Mouse (Mus musculus) ES-CJ7 (cell line): ENCODE measurements around the gene Noa1.

Experiments used
- DNase-seq: peaks from one replicate; pipeline ENCODE4 v3.0.0; 2011; ENCODE audit warnings: low read depth, low spot score

The Noa1 gene

DNA sequence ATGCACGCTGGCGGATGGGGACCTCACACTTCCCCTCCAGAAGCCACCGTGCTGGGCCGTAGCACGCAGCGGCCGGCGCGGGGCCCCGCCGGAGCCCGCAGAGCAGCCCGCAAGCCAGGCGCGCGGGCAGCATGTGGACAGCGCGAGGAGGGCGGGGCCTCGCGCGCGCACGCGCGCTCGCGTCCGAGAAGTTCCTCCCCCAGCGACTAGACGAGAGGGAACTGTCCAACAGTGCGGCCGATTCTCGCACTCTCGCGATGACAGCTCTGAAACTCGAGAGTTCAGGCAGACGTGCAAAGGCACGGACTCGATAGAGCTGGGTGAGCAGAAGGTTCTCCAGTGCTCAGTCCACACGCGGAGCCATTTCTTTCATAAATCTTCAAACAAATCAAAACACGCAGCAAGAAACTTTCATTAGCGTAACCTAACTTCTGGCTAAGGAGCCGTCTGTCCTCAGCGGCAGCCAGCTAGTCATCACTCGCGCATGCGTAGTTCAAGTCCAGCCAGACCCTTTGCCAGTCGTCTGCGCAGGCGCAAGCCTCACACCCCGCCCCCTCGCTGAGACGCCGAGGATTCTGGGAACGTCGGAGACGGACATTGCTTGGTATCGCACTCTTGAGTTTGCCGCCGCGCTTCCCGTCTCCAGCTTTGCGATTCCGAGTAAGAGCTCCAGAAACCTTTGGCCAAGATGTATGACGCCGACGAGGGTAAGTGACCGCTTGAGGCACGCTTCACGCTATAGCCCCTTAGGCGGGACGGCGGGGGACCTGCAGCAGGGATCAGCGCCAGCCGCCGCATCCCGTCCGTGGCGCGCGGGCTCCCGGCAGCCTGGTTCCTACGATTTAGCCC lies at the start of gene Noa1, which contains the start of gene Polr2b:
Gene Noa1 (minus strand): TSS at position 161 of the 849 bp plus-strand sequence.
Gene Polr2b (plus strand): TSS at position 224 of the 849 bp plus-strand sequence.
- DNase-seq = peak; percentile 99

DNA sequence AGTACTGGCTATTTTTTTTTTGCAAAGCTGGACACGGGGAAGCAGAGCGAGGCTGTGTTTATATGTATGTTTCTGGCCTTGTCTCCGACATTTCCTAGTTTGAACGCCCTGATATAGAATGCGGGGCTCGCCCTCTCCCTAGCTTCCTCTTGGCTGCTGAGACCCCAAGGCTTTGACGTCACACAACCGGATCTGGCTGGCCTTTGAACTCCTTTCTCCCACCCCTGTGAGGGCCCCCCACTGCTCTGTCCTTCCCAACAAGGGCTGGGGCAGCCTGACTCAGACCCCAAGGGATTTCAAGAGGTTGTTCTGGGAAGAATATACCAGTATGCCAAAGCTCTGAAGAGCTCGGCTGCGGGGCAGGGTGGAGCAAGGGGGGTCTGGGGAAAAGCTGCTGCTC lies 48.5 kb upstream of the Noa1 start:
- peak; percentile 66 for DNase-seq

DNA sequence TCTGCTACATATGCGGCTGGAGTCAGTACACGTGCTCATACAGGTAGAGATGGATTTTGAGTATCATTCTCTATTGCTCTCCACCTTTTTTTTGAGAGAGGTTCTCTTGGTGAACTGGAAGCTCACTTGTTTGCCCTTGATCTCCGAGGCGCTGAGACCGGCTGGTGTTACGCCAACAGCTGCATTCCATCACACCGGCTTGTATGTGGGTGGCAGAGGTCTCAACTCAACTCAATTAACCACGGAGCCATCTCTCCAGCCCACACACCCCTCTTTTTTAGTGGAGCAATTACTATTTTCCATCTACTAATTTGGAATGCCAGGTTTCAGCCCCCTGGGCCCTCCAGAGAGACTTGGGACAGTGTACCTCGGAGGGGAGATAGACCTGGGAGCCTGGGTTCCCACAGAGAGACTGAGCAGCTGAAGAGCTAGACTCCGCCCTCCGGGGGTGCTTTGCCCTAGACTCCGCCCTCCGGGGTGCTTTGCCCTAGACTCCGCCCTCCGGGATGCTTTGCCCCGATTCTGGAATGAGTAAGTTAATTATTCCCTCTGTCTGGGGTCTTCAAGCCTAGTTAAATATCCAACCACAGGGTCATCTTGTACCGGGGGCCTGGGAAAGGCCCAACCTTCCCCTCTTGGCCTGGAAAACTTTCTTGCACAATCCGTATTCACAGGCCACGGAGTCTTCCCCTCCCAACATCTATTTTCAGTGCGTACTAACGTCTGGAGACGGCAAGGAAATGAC lies 47.7 kb upstream of the Noa1 start:
- DNase-seq = peak; percentile 78

DNA sequence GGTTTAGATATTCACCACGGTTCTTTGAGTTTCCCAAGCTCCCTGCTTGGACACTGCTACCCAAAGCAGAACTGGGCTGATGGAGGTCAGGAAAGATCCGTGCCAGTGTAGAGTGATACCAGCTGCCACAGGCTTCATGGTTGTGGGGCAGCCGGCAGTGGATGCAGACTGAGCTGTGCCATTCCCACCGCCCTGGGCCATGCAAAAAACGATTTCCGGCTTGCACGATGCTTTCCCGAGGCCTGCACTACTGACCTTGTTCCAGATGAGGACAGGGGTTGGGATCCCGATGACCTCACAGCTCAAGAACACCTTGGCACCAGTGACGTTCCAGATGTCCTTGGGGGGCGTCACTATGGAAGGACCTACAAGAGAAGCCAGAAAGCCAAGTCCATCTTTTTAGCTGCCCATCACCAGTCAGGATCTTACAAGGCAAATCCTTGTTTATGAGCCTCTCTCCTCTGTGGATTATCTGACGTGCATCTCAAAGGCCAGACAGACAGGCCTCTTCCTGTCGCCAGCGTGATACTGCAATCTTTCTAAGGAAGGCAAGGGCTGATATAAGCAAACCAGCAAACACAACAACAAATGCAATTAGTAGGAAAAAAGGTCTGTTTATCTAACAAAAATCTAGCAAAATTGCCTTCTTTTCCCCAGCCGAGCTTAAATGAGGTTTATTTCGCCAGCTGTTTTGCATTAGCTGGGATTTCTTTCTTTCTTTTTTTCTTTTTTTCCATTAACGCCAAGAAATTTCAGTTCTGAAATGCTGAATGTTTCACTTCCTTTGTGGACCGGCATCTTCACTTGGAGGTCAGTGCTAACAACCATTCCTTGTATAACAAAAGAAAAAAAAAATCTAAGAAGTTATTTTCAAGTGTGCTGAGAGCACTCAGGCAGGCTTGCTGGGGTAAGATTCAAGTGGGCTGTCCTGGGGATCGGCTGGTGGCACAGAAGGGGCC lies 45.7 kb upstream of the Noa1 start:
- DNase-seq = no peak

DNA sequence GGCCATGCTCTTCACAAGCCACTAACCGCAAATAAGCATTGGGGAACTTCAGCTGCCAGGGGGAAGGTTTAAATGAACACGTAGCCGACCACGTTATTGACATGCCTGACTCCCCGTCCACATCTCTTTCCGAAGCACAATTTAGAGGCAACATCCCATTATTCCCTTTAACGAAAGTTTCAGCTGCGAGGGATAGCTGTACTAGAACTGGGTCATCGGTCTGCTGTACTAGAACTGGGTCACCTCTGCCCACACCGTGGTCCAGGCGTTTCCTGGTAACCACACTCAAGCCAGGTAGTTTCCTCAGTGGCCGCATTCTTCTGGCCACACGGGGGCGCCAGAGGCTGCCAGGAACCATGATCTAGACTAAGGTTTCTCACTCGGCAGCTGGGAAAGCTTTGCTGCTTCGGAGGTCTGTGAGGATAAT lies 44.5 kb upstream of the Noa1 start:
- DNase-seq = peak; percentile 80

DNA sequence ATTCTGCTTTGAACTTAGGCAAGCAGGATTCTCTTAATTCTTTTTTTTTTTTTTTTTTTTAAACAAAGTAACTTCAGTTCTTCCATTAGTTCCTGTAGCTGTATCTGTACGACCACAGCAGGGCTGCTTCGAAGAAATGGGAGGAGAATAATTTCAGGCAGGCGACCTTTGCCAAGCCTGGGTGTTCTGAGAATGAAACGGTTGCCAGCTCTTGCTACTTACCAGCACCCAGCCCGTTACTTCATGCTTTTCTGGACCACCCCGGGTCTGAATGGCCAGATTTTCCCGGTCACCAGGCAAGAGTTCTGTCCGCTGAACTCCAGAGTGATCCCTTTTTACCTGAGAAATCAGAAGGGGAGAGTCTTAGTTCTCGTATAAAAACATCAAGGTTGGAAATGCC lies 41.8 kb upstream of the Noa1 start:
- DNase-seq = no peak

DNA sequence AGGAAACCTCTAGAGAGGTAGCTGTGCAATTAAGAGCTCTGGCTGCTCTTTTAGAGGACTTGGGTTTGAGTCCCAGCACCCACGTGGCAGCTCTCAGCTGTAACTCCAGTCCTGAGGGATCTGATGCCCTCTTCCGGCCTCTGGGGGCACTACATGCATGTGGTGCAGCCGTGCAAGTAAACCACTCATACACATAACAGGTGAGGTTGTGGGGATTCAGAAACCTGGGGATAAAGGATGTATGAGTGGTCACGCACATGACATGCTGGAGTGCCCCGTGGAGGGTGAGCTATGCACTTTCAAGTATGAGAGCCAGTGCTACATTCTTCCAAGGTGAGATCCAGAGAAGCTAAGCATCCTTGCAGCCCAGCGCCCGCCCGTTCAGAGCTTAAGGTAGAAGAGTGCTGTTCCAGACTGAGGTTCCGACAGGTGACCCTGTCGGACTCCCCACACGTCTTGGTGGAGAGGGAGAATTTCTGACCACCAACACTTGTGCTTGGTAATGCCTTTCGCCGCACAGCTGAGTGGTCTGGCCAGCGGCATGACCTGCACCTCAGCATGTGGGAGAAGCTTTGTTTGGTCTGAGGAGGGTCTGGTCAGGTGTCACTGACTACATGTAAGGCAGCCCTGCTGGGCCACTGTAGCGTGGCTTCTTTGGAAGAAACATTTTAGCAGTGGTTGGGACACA lies 40.2 kb upstream of the Noa1 start:
- peak; percentile 84 for DNase-seq

DNA sequence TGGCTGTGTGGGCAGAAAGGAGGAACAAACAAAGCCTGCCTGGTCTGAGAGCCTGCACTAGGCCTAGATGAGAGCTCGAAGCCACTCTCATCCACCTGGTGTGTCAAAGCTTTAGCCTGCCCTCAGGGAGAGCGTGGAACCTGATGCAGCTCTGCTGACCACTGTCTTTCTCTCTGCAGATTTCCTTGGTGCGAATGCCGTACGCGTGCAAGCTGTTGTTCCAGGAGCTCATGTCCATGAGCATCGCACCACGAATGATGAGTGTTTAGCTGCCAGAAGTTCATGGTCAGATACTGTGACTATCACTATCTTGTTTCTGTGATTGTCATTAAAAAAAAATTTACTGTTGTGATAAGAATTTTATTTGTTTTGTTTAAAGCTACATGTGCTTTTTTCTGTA lies 39.0 kb upstream of the Noa1 start:
- no peak for DNase-seq

DNA sequence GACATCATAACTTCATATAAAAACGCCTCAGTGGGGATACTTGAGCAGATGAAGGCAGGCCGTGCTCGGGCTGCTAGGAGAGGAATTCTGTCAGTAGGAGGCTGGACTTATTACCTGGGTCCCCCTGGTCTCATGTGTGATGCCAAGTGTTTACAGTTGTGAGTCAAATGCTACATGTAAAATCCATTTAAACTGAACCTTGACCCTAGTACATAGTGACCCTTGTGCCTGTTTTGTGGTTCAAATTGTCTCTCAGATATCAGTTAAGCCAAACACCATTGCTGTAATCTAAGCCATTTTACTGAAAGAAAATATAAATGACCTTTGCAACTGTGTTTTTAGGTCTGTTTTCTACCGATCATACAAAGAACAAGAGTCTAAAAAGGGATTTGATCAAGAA lies 30.1 kb upstream of the Noa1 start:
- DNase-seq = no peak

DNA sequence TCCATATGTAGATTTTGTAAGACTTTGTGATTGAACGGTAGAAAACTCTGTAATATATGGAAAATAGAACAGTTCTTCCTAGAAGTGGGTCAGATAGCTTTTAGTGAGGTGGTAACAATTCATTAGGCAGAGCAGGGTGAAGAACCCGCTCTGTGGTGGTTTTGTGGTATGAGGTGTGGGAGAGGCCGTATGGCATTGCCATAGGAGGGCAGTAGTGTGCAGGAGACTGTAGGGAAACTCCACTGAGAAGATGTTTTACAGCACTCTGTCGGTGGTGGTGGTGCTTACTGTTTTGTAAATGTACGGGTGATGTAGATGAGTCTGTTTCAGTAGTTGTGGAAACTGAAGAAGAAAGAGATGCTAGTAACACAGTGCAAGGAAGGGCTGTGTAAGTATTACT lies 20.3 kb upstream of the Noa1 start:
- DNase-seq = peak; percentile 55

DNA sequence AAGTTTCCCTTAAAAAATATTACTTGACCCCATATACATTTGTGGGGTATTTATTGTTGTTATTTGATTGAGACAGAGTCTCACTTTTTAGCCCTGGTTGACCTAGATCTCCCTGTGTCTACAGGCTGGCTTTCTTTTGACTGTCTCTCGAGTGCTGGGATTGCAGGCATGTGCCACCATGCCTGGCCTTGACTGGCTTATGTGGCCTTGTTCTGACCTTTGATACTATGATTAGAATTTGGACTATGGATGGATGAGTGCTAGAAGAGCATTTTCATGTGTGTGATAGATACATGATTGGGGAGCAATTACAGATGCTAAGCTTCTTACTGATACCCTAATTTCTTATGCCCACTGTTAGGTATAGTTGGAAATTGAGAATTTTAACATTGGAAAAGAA lies 15.1 kb upstream of the Noa1 start:
- DNase-seq = no peak

DNA sequence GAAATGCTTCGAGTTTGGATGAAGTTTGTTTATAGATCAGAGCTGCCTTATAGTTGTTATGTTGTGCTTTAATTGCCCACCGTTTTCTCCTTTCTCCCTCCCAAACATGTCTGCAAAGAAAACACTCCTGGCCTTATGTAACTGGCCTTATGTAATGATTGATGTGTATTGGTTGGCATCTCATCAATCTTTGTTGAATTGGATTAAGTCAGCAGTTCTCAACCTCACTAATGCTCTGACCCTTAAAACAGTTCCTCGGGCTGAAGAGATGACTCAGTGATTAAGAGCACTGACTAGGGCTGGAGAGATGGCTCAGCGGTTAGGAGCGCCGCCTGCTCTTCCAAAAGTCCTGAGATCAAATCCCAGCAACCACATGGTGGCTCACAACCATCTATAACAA lies 5.1 kb upstream of the Noa1 start:
- DNase-seq = no peak

DNA sequence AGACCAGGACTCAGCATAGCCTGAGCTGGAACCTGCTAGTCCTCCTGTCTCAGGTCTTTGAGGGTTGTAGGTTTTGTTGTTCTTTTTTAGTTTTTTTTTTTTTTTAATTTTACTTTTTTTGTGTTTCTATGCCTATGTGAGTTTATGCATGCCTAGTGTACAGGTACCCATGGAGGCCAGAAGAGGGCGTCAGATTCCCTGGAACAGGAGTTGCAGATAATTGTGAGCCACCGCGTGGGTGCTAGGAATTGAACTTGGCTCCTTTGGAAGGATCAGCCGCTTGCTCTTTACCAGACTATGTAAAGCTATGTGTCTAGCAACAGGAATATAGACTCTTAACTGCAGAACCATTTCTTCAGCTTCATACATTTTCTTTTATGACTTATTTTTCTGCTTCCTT lies 4.3 kb upstream of the Noa1 start:
- DNase-seq = peak; percentile 46

DNA sequence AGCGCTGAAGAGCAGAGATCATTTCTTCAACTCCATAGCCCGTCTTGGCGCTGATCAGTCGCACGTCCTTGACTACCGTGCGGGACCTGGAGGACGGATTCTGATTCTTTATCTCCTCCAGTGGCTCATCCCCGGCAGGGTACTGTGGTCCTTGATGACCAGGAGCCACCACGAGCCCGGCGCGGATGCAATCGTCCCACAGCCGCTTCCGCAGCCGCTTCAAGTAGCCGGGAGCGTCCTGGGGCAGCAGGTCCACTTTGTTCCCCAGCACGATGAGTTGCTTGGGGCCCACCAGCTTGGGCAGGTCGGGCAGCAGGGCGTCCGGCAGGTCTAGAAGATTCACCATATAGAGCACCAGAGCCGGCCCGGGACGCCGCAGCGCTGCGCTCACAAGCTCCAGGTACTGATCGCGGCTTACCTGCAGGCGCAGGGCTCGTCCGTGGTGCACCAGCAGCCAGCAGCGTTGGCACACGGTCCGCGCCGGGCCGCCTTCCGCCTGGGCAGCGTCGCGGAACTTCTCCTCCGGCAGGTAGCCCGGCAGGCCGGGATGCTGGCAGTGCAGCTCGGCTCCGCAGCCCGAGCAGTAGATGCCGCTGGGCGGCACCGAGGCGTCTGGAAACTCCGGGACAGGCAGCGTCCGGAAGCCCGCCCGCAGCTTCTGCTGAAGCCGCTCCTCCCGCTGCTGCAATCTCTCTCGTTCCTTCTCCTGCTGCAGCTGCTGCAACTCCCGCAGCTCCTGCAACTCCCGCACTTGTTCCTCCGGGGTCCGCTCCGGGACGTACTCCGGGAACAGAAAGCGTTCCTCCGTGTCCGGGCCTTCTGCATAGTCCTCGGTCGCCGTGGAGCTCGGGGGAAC lies 605 bp downstream of the Noa1 start:
- peak; percentile 29 for DNase-seq

DNA sequence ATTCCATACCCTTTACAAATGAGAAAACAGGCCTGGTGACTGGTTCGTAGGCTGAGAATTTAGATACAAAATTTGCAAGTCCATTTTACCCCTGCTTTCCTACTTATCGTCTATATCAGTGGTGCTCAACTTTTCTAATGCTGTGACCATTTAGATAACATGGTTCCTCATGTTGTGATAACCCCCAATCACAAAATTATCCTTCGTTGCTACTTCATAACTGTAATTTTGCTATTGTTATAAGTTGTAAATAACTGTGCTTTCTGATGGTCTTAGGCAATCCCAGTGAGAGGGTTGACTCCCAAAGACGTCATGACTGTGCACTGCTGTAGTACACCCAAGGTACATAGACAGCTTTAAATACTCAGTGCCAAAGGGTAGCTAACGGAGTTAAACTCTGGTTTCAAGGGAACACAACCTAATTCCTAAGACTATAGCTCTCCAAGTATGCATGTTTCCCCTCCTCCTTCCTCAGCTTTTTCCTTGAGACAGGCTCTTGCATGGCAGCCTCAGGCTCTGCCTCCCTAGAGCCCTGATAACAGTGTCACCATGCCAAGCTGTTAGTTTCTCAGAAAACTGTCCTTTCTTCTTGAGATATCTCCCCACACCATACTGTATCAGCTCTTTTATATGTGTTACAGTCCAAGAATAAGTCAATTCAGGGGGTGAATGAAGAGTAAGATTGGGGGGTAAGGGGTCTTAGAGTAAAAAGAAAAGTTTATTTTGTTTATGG lies 1.9 kb downstream of the Noa1 start:
- no peak for DNase-seq

DNA sequence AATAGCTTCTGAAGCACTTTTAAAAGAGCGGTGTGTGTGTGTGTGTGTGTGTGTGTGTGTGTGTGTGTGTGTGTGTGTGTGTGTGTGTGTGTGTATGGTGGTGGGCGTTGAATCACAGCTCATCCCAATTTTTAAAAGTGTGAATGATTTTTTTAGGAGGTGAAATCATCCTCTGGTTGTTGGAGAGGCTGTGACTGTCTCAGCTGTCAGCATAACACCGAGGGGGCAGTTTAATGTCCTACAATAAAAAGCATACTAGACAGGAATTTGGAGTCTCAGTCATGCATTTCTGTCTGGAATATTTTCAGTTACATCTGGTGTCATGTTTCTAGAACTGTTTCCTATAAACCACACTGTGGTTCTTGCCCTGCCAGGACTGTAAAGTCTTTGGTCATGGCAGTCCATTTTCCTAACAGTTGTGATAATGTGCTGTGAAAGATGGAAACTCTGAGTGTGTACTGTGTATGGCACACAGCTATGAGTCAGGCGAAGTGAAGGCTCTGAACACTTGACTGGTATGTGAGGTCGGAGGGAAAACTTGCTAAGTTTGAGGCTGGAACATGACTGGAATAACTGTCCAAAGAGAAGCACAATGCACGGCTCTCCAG lies 8.5 kb downstream of the Noa1 start:
- DNase-seq = no peak

DNA sequence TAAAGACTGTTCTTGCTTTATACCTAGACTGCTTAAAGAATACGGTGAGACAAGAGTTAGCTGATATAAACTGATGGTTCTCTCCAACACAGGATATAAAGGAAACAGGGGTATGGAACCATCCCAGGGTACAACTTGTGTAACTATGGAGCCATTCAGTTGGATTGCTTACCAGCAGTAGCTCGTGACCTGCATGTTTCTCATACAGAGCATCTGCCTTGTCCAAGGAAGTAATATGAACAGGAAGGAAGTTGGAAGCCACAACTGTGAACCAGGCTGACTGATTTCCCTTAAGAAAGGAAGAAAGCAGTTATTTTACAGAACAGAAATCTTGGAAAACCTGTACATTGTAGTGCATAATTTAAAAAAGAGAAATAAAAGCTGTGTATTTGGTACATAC lies 10.4 kb downstream of the Noa1 start:
- DNase-seq = no peak

DNA sequence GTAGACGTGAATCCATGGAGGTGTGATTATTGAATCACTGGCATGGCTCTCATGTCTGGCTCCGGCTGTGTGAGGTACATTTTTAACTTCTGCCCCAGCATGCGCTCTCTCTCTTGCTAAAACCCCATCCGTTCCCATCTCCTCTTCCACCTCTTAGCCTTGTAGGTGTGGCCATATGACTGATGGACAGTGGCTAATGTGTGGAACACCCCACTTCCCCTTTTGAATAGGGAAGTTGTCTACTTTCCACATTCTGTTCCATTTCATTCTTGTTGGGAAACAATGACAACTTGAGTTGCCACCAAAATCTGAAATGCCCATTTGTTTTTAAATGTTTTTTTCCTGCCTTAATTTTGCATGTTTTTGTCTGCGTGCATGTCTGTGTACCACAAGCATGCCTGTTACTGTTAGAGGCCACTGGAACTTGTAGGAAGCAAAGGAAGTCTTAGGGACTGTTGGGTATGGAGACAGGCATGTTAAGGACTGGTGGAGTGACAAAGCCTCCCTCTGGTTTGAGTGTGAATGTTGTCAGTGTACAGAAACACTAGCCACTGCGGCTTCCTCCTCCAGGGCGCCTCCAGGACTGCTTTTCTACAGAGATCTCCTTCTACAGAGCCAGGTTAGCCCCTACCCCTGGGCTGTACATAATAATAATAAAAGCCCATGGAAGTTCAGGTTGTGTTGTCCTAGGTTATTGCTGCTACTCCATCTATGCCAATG lies 16.9 kb downstream of the Noa1 start:
- no peak for DNase-seq
